Mouse (Mus musculus) subcutaneous adipose tissue, adult 2 months (tissue): ENCODE measurements around the gene Mall. TPM values are rescaled to one million over a fixed set of nuclear protein-coding genes. Genes with fewer than 3 reads are reported as not detected.

Source experiments
- polyA plus RNA-seq: library from polyadenylated mRNA; depleted of rRNA; stranded (reverse); fragments of >200 nt; gene quantifications from 2 replicates; pipeline ENCODE4 v1.2.3, GENCODE M21; 2012; ENCODE audit warnings: low replicate concordance; rRNA removed

The Mall gene
- 13.6 and 28.7 TPM in 2 replicates for polyA plus RNA-seq

GRCm38 (mm10) chr2:127729671-127730070, at the start of gene Mall:
Mall (minus strand) TSS chr2:127729932.

GRCm38 (mm10) chr2:127656086-127656720, 73.5 kb downstream of the Mall start, which contains the start of gene Mal:
Mal (minus strand) TSS chr2:127656695.

Other genes starting within 250 kb of the Mall start
- gene Kcnip3, start 207.8 kb downstream of the Mall start, polyA plus RNA-seq: 2.6 and 16.0 TPM in 2 replicates
- gene Prom2, start 188.5 kb downstream of the Mall start, polyA plus RNA-seq: 0.10 and 1.6 TPM in 2 replicates
- 3.7 and 4.5 TPM in 2 replicates for gene Zfp661, start 142.8 kb downstream of the Mall start, polyA plus RNA-seq
- 52.5 and 67.7 TPM in 2 replicates for gene Mrps5, start 142.7 kb downstream of the Mall start, polyA plus RNA-seq
- gene Mal, start 73.2 kb downstream of the Mall start, polyA plus RNA-seq: 0.44 and 13.8 TPM in 2 replicates
- 19.8 and 21.1 TPM in 2 replicates for gene Nphp1, start 59.0 kb upstream of the Mall start, polyA plus RNA-seq
- gene Mtln, start 62.6 kb upstream of the Mall start, polyA plus RNA-seq: 106 and 174 TPM in 2 replicates
- gene Bub1, start 101.9 kb upstream of the Mall start, polyA plus RNA-seq: 0.26 and 2.8 TPM in 2 replicates
- gene Acoxl, start 108.9 kb upstream of the Mall start, polyA plus RNA-seq: 0.28 and 2.1 TPM in 2 replicates